Mouse (Mus musculus): ENCODE data around the gene Gm10720.
"Not testable (repeated sequence)": the region's sequence is repeated elsewhere in the genome, so short reads cannot be mapped to it uniquely, and the experiment has no call there.

- TF ChIP-seq CTCF, EP300 (IDR thresholded peaks at IDR 0.05; ENCODE audit: low read depth): not testable (repeated sequence)
These were observed 2.6 kb upstream of the Gm10720 start, which contains the start of gene Gm10721 for GRCm38 (mm10) chr9:3012733-3013279.

Measured in heart, postnatal 0 days (tissue).